Mouse (Mus musculus): ENCODE measurements around the gene Dixdc1. TPM values are rescaled to one million over a fixed set of nuclear protein-coding genes. Genes with fewer than 3 reads are reported as not detected.

The Dixdc1 gene
- polyA plus RNA-seq, 1 experiment: 11.1 TPM

DNA sequence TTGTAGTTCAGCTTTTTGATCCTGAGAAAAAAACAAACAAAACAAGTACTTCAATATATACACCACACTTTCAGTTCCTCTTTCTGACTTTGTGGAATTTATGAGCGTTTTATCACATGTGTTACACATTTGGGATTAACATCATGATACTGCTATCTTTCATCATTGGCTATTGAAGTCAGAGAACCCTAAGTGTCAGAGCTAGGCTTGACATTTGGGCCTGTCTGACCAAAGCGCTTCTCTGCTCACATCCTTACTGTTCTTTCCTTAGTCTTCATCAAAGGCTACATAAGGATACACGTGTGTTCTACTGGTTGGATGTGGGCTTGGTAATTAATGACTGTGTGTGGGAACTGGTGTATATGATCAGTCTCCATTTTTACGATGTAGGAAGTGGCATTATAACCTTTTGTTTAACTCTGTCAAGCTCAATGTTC lies 34.7 kb upstream of the Dixdc1 start:
- no peaks in the 10 kb centered on the region for H3K27me3 ChIP-seq (ENCODE audit: control insufficient read depth, insufficient read depth, low read length, poor library complexity, severe bottlenecking)
- H3K36me3 ChIP-seq (ENCODE audit: control insufficient read depth, insufficient read depth, low read length, poor library complexity, severe bottlenecking): 0 out of 2 replicates have a peak, but pooled peaks cover 2% of the 10 kb centered on the region
- H3K27ac ChIP-seq (ENCODE audit: insufficient read depth, low read length): no peak overlapping the region
- H3K4me3 ChIP-seq (ENCODE audit: low read depth, low read length): no peak overlapping the region
- TF ChIP-seq EP300 (IDR thresholded peaks at IDR 0.05; ENCODE audit: insufficient read depth, low read depth, low read length) (no peak), POLR2A (IDR thresholded peaks at IDR 0.05; ENCODE audit: insufficient read depth, low read length) (no peak), CTCF (IDR thresholded peaks at IDR 0.05; ENCODE audit: low read depth, low read length) (no peak)
- no peaks in the 10 kb centered on the region for H3K9me3 ChIP-seq (replicated peaks; ENCODE audit: control insufficient read depth, insufficient read depth, low read length, poor library complexity, severe bottlenecking)
- no peaks in the 10 kb centered on the region for H3K4me1 ChIP-seq (ENCODE audit: control insufficient read depth, insufficient read depth, low read length)
- no peak overlapping the region for H3K9ac ChIP-seq (ENCODE audit: low read depth, poor library complexity, severe bottlenecking)

- Histone ChIP-seq H3K9me3 (replicated peaks; ENCODE audit: control insufficient read depth, insufficient read depth, low read length, poor library complexity, severe bottlenecking) (no peaks in the 10 kb centered on the region), H3K36me3 (ENCODE audit: control insufficient read depth, insufficient read depth, low read length, poor library complexity, severe bottlenecking) (0 out of 2 replicates have a peak, but pooled peaks cover 2% of the 10 kb centered on the region)
- TF ChIP-seq POLR2A (IDR thresholded peaks at IDR 0.05; ENCODE audit: insufficient read depth, low read length): no peak
- no peak for TF ChIP-seq EP300 (IDR thresholded peaks at IDR 0.05; ENCODE audit: insufficient read depth, low read depth, low read length)
- TF ChIP-seq CTCF (IDR thresholded peaks at IDR 0.05; ENCODE audit: low read depth, low read length): no peak
These were observed 30.7 kb upstream of the Dixdc1 start for GRCm38 (mm10) chr9:50770011-50770410.

DNA sequence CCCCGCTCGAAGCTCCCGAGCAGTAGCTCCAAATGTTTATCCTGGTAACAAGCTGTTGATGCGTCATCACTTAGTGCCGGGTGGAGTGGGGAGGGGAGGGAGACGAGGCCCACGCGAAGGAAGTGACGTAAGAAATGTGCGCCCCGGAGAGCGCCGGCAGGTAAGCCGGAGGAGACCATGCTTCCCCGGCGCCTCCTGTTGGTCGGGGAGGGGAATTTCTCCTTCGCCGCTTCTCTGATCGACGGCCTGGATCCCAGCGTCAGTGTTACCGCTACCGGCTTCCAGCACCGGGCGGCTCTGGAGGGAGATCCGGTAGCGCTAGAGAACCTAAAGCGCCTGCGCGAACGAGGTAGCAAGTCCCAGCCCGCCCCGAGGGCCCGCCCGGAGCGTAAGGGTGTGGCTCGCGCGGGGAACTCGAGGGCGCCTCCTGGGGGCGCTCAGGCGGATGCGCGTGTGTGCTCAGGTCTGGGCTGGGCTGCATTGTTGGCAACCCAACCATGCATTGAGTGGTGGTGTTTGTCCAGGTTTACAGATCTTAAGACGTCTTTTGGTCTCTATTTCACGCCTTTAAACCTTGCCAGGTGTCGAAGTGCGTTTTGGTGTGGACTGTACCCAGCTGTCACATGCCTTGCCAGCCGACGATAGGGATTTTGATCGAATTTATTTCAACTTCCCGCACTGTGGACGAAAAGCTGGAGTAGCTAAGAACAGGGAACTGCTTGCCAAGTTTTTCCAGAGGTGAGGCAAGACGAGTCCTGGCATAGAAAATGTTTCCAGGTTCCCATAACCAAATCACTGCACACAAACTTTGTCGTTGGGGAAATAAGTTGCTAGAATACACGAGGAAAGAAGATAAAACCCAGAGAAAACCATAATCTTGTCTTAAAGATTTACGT lies 29.0 kb upstream of the Dixdc1 start, which contains the start of gene Fdxacb1:
TSS of gene Fdxacb1 (plus strand) at position 130 of the 896 bp plus-strand sequence.
- peak within 1 kb of the TSS; percentile 74 for H3K4me3 ChIP-seq (ENCODE audit: low read depth, low read length)
- H3K27me3 ChIP-seq (ENCODE audit: control insufficient read depth, insufficient read depth, low read length, poor library complexity, severe bottlenecking): no peaks in the 10 kb centered on the region
- no peak for TF ChIP-seq EP300 (IDR thresholded peaks at IDR 0.05; ENCODE audit: insufficient read depth, low read depth, low read length)
- peak; percentile 53 for TF ChIP-seq CTCF (IDR thresholded peaks at IDR 0.05; ENCODE audit: low read depth, low read length)
- H3K27ac ChIP-seq (ENCODE audit: insufficient read depth, low read length): peak within 1 kb of the TSS; percentile 68
- H3K36me3 ChIP-seq (ENCODE audit: control insufficient read depth, insufficient read depth, low read length, poor library complexity, severe bottlenecking): 0 out of 2 replicates have a peak, but pooled peaks cover 2% of the 10 kb centered on the region
- H3K9ac ChIP-seq (ENCODE audit: low read depth, poor library complexity, severe bottlenecking): peak within 1 kb of the TSS; percentile 69
- no peaks in the 10 kb centered on the region for H3K9me3 ChIP-seq (replicated peaks; ENCODE audit: control insufficient read depth, insufficient read depth, low read length, poor library complexity, severe bottlenecking)
- no peaks in the 10 kb centered on the region for H3K4me1 ChIP-seq (ENCODE audit: control insufficient read depth, insufficient read depth, low read length)

More at GRCm38 (mm10) chr9:50770011-50770410, 30.7 kb upstream of the Dixdc1 start:
- H3K27me3 ChIP-seq (ENCODE audit: control insufficient read depth, insufficient read depth, low read length, poor library complexity, severe bottlenecking): no peaks in the 10 kb centered on the region
- H3K27ac ChIP-seq (ENCODE audit: insufficient read depth, low read length): no peak overlapping the region
- no peak overlapping the region for H3K4me3 ChIP-seq (ENCODE audit: low read depth, low read length)
- H3K4me1 ChIP-seq (ENCODE audit: control insufficient read depth, insufficient read depth, low read length): no peaks in the 10 kb centered on the region
- H3K9ac ChIP-seq (ENCODE audit: low read depth, poor library complexity, severe bottlenecking): no peak overlapping the region

DNA sequence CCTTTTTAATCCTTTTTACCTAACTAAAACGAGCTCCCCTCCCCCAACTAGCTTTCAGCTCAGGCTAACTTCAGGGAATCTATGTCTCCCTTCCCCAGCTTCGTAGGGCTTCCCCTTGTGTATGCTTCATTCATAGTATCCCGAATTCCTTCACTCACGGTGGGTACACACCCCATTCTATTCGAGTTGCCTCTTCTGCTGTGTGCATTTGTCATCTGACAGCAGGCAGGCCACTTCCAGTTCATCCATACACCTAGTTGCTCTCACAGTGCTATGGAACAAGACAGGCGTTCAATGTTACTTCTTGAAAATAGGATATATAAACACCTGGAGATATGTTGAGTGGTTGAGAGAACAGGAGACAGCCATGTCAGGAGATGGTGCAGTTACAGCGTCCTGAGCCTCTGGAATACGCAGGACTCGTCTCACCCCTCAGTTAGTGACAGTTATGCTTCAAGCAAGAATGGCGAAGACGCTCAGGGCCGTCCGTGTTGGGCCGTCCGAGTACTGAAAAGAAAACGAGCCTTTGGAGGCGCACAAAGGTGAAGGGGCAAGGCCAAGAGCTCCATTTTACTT lies 28.3 kb upstream of the Dixdc1 start:
- H3K27me3 ChIP-seq (ENCODE audit: control insufficient read depth, insufficient read depth, low read length, poor library complexity, severe bottlenecking): no peaks in the 10 kb centered on the region
- peak overlapping the region; percentile 74 for H3K4me3 ChIP-seq (ENCODE audit: low read depth, low read length)
- TF ChIP-seq EP300 (IDR thresholded peaks at IDR 0.05; ENCODE audit: insufficient read depth, low read depth, low read length) (no peak), CTCF (IDR thresholded peaks at IDR 0.05; ENCODE audit: low read depth, low read length) (no peak), POLR2A (IDR thresholded peaks at IDR 0.05; ENCODE audit: insufficient read depth, low read length) (no peak)
- peak overlapping the region; percentile 69 for H3K9ac ChIP-seq (ENCODE audit: low read depth, poor library complexity, severe bottlenecking)
- H3K27ac ChIP-seq (ENCODE audit: insufficient read depth, low read length): no peak overlapping the region
- 0 out of 2 replicates have a peak, but pooled peaks cover 2% of the 10 kb centered on the region for H3K36me3 ChIP-seq (ENCODE audit: control insufficient read depth, insufficient read depth, low read length, poor library complexity, severe bottlenecking)
- H3K4me1 ChIP-seq (ENCODE audit: control insufficient read depth, insufficient read depth, low read length): no peaks in the 10 kb centered on the region
- no peaks in the 10 kb centered on the region for H3K9me3 ChIP-seq (replicated peaks; ENCODE audit: control insufficient read depth, insufficient read depth, low read length, poor library complexity, severe bottlenecking)

- no peaks in the 10 kb centered on the region for H3K27me3 ChIP-seq (ENCODE audit: control insufficient read depth, insufficient read depth, low read length, poor library complexity, severe bottlenecking)
- no peaks in the 10 kb centered on the region for H3K9me3 ChIP-seq (replicated peaks; ENCODE audit: control insufficient read depth, insufficient read depth, low read length, poor library complexity, severe bottlenecking)
- TF ChIP-seq POLR2A (IDR thresholded peaks at IDR 0.05; ENCODE audit: insufficient read depth, low read length): no peak
- no peak for TF ChIP-seq EP300 (IDR thresholded peaks at IDR 0.05; ENCODE audit: insufficient read depth, low read depth, low read length)
- peak; percentile 76 for TF ChIP-seq CTCF (IDR thresholded peaks at IDR 0.05; ENCODE audit: low read depth, low read length)
- no peak overlapping the region for H3K27ac ChIP-seq (ENCODE audit: insufficient read depth, low read length)
- H3K9ac ChIP-seq (ENCODE audit: low read depth, poor library complexity, severe bottlenecking): no peak overlapping the region
- H3K36me3 ChIP-seq (ENCODE audit: control insufficient read depth, insufficient read depth, low read length, poor library complexity, severe bottlenecking): no peaks in the 10 kb centered on the region
- H3K4me3 ChIP-seq (ENCODE audit: low read depth, low read length): no peak overlapping the region
- no peaks in the 10 kb centered on the region for H3K4me1 ChIP-seq (ENCODE audit: control insufficient read depth, insufficient read depth, low read length)
These were observed 24.0 kb upstream of the Dixdc1 start for GRCm38 (mm10) chr9:50763331-50763730.
